Mouse (Mus musculus) heart, postnatal 36 days (tissue): ENCODE data around the gene Nrp1. TPM values are rescaled to one million over a fixed set of nuclear protein-coding genes. Genes with fewer than 3 reads are reported as not detected.

Experiments used
- DNase-seq, 2 experiments: peaks; one replicate each; pipeline ENCODE4 v3.0.0; 2021 to 2022
- intact Hi-C: fragments of 180-260 bp; cut with DNase I; formaldehyde crosslinking; loops from one replicate; pipeline ENCODE4 v1.15.1; 2025
- total RNA-seq, 2 experiments: library from RNA; stranded (reverse); gene quantifications; 2 replicates each; pipeline ENCODE4 v1.2.3; 2021

Nrp1 gene
- total RNA-seq, 2 experiments from 2014 or later: 100 to 116 TPM

DNA sequence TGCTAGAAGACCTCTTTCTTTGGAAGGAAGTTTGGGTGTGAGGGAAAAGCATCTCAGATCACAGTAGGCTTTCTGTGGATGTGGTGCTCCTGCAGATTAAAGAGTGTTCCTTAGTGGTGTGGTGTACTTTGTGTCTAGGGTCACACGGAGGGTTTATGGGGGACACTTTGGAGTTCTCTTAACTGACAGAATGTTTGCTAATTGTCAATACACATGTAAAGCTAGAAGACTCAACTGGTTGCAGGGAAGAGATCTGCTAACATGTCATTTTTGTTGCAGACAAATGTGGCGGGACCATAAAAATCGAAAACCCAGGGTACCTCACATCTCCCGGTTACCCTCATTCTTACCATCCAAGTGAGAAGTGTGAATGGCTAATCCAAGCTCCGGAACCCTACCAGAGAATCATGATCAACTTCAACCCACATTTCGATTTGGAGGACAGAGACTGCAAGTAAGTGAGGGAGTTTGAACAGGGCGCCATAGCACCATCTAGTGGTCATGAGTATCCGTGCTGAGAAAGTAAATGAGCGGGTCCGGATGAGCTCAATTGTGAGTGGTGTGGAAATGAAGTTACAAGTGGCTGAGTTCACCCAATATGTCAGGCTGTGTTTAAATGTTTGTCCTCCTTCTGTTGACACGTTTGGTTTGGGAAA lies 4.7 kb downstream of the Nrp1 start:
- peak; percentile 84 to 86 for DNase-seq
- intact Hi-C loops: loop anchor here (1.0 to 10.0 kb wide), 5 partner anchors 322 to 1172 kb away; partner anchors contain the start of gene Itgb1

DNA sequence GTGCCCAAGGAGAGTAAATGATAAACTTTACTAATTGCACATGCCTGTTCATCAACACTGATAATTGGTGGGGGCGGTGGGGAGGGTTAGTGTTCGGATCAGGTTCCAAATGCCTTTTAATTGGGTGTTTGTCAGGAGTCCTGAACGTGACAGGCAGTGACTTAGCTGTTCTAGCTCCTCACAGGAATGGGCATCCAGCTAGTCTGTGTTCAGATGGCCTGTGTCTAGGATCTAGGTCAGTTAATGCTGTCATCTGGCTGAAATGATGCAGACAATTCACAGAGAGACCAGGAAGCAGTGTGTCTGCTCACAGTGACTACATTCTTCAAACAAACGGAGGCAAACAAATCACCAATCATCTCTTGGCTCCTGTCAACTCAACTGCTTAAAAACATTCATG lies 12.1 kb downstream of the Nrp1 start:
- intact Hi-C loops: no loop called here

DNA sequence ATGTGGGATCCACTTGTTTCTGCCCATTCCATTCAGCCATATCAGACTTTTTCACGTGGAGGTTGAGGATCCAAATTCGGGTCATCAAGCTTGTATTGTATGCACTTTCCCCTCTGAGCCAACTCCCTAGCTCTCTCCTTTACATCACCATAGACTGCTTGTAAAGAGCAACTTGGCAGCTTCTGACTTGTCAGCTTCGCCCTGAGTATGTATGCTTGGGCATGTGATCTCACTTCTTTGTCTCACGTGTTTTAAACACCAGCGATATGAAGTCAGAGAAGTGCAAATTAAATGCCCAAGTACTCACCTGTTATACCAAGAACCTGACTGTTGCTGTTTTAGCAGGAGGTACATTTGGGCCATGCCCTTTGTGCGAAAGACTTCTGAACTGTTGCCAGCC lies 12.6 kb downstream of the Nrp1 start:
- no peak for DNase-seq
- intact Hi-C loops: no loop called here

More for the DNA sequence above, 12.1 kb downstream of the Nrp1 start:
- no peak for DNase-seq

DNA sequence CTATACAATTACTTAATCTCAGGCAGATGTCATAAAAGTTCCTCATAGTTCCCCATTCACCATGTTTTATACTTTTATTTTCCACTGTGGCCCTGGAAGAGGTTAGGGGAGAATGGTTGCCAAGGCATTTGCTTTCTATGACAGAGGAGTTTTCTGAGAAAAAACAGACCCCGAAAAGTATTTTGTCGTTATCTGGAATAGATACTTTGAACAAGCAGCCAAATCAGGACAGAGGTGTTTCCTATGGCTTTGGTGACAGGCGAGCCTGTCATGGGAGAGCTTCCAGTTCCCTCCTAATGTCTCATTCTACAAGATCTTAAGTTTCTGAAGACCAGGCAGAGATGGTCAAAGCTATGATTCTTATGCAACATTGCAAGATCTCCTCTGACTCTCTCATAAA lies 13.4 kb downstream of the Nrp1 start:
- intact Hi-C loops: no loop called here

DNA sequence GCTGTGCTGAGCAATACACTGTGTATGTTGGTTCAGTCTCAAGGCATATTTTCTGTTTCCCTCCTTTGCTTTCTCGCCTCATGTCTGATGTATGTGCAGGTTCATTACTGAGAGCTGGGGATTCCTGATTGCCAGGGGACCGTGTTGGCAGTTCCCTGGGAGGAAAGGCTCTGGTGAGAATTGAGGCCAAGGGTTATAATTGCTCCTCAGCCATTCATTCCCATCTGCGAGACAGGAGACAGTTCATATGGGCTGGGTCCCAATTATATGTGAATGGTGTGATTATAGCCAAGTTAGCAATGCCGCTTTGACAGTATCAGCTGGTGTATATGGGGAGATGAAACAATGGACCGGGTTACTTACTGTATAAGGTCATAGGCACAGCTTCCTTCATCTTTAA lies 14.3 kb downstream of the Nrp1 start:
- intact Hi-C loops: no loop called here
- no peak for DNase-seq

More for the DNA sequence above, 13.4 kb downstream of the Nrp1 start:
- DNase-seq: no peak

DNA sequence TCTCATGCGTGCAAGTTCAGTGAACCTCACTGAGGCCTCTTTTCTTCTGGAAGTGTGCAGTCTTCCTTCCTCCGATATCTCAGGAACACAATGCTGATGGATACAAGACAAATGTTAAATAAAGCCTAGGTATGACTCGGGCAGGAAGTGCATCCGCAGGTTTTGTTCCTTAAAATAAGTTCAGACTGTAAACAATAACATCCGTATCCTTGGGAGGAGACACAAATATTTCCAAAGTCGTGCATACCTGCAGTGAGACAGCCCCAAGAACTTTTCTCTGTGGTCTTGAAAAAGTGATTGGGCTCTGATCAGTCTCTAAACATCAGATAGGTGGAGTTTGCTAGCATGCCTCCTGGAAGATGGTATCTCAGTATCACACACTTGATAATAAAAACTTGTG lies 15.0 kb downstream of the Nrp1 start:
- DNase-seq: no peak
- intact Hi-C loops: no loop called here

DNA sequence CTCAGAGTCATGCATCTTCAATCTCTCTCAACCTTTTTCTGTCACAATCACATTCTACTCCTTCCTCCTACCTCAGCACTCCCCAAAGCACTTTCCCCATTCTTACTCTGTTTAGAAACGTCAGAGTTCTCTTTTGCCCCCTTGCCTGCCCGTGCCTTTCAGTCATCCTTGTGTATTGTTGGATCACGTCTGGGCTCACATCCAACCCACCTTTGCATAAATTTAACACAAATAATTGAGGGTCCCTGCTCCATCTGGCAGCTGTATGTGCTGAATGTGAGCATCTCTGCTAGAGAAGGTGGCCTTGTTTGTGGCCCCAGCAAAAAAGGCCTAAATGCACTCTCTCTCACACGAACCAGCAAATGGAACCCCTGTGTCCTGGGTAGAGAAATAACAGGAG lies 16.9 kb downstream of the Nrp1 start:
- intact Hi-C loops: no loop called here
- no peak for DNase-seq

DNA sequence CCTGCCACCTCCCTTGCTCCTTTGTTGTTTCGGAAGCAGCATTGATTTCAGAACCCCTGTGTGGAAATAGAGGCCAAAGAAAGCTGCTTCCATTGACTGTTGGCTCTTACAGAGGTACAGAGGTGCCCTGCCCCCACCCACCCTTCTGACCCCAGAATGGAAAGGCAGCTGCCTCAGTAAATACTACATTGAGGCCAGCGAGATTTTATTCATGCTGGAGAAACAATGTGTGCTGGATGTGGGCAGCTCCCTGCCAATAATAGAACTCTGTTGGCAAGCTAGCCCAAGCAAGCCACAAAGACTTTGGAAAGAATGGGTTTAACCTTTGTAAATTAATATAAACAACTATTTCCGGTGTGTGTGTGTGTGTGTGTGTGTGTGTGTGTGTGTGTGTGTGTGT lies 24.8 kb downstream of the Nrp1 start:
- intact Hi-C loops: no loop called here
- DNase-seq: no peak

DNA sequence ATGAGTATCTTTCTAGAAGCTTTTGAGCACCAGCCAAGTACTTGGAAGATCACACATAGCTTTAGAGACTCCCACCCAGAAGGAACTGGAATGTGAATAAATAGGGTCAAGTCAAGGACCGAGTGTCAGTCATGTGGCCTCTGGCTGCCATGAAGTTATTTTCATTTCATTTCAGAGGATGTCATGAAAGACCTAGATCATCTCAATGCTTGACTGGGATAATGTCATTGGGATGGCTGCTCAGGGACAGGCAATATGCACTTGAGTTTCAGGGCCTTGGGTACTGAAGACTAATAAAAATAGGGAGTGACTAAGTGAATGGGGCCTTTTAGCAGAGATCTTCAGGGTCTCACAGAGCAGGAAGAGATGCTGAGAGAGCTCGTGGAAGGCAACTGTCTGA lies 26.0 kb downstream of the Nrp1 start:
- intact Hi-C loops: no loop called here
- DNase-seq: no peak

DNA sequence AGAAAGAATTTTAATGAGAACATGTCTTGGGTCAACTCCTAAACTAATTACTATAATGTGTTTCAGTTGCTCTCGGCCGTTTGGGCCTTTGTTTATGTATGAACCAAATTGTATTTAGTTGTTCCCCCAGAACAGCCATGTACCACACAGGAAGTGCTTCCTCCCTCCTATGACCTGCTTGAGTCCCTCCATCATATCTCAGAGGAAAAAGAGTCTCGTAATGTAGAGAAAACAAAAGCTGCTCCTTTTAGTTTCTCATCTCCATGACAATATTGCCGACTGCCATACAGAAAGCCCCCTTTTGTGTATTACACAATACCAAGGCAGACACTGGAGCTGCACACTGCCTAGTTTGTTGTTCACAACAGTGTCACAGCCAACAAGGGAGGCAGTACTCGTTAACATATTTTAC lies 26.5 kb downstream of the Nrp1 start:
- intact Hi-C loops: no loop called here
- no peak for DNase-seq

DNA sequence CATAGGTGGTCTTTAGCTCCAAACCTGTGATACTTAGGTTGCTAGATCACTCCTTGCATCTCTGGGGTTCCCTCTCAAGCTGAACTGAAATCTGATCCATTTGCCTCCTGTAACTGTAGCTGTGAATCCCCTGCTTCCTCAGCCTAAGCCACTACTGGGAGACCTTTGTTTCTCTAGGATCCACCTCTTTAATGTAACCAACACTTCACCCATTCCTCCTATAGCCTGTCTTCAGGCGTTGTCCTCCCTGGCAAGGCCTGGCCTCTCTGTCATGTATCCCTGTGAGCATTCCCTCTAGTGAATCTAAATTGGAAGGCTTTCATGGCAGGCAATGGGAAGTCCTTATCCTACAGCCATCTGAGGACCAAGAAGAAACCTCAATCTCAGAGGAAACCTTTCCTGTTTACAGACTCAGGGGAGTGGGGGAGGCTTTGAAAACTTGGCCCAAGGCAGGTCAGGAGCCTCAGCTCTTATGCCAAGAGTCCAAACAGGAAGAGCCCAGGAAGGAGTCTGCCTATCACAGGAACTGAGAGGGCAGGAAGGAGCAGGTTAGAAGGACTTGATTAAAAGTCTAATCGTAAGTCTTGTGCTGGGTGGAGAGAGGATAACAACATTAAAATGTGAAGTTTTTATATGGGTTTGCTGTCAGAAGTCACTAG lies 28.7 kb downstream of the Nrp1 start:
- DNase-seq: peak in 1 of 2 experiments; percentile 37
- intact Hi-C loops: loop anchor here (1.0 kb wide), 1 partner anchor 50 kb away; no protein-coding TSS in a partner anchor

DNA sequence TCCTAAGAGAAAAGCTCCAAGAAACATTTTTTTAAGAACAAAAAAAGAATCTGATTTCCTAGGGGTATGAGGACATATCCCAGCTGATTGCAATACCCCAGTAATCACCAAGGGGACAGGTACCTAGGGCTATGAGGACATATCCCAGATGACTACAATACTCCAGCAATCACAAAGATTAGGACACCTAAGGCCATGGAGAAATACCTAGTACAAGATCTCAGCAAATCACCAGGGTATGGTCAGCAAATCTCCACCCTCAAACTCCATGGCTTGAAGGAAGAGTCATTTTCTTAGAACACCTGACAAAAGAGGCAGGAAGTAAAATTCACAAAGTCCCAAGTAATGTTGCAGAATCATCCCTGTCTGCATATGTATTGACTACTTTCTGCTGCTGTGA lies 32.4 kb downstream of the Nrp1 start:
- intact Hi-C loops: no loop called here

DNA sequence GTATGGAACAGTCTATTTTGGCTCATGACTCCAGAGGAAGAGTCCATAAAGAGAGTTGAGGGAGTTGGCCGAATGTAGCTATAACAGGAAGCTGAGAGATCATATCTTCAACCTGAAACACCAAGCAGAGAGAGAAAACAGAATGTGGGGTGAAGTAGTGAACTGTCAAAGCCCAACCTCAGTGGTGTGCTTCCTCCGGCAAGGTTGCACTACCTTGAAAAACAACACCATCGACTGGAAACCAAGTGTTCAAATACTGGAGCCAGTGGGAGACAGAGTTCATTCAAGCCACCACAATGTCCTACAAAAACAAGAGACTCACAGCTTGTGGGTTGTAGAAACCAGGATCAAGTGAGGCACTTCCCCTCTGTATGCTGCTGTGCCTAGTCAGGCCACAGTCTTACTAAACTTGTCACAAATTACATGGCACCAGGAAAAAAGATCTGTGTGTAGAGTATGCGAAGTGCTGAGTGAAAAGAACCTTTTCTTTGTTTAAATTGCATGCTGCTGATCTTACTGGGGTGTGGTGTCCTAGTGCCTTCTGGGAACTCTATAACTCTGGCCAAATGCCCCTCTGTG lies 32.9 kb downstream of the Nrp1 start:
- no peak for DNase-seq
- intact Hi-C loops: no loop called here

More for the DNA sequence above, 32.4 kb downstream of the Nrp1 start:
- no peak for DNase-seq

DNA sequence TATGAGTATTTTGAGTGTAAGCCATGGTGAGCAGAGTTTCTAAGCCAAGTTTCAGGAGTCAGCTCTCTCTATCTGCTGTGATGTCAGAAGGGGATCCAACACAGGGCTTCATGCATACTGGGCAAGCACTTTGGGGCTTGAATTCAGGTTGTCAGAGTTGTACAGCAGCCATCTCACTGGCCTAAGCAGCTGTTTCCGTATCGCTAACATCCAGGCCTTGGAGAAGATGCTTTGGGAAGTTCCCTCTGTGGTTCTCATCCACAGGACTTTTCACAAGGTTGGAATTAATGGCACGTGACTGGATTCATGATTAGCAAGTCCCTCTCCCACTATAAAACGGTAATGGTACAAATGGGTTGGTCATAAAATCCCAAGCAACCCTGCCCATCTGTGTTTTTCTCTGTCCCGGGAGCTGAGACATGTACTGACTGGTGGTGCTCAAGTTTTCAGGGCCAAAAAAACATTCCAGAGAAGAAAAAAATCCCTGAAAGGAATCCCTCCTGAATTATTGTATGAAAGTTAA lies 36.3 kb downstream of the Nrp1 start:
- intact Hi-C loops: no loop called here
- DNase-seq: no peak

DNA sequence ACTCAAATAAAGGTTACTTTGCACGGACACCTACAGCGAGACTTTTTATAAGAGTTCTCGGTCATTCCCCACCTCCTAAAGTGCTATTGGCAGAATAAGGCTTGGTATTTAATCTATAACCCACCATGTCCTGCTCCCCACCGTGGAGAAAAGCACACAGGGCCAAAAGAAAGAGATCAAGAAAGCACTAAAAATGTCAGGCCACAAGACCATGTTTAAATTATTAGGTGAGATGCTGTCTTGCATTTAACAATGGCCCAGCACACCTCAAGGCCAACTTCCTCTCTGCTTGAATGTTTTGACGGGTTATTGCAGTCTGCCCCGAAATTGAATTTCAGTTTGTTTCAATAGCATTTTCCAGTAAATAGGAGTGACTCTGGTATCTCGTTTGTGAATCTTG lies 38.6 kb downstream of the Nrp1 start:
- intact Hi-C loops: no loop called here
- DNase-seq: no peak

DNA sequence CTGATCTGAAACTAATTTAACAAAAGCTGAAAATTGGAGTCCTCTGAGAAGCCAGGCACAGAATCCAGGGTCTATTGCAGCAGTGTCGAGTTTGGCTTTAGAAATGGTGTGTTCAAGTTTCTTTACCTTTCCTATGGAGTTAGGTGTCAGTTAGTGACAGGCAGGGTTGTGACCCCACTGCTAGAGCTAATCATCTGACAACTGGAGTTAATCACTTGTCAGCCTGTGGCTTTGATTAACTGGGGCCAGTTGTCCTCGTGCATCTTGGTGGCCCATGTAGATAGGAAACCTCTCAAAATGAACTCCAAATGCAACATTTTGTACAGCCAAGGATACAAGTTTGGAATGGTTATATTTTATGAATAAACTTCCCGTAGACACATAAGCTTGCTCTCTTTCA lies 39.0 kb downstream of the Nrp1 start:
- intact Hi-C loops: no loop called here
- no peak for DNase-seq

DNA sequence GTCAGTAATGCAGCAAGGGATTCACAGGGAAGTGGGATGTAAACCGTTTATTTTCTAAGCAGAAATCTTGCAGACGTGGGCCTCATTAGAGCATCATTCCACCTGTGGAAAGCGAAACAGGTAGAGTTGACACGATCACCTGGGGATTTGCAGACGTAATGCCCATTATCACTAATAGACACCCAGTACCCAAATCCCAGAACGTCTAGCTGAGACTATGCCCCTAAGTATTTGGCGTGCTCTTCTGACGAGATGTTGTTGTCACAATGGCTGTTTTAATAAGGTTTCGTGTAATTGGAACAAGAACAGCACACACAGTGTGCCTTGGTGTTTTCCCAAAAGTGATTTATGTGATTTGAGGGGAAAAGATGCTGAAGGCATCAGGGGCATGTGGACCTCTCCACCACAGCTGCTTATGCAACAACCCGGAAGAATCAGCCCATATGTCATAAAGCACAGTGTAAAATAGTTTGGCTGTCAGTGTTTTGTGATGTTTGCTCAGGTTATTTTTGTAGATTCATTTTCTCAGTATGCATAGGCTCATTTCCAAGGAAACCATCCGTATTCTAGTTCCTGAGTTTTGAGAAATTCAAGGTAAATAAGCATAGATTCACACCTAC lies 40.2 kb downstream of the Nrp1 start:
- intact Hi-C loops: no loop called here
- DNase-seq: no peak

DNA sequence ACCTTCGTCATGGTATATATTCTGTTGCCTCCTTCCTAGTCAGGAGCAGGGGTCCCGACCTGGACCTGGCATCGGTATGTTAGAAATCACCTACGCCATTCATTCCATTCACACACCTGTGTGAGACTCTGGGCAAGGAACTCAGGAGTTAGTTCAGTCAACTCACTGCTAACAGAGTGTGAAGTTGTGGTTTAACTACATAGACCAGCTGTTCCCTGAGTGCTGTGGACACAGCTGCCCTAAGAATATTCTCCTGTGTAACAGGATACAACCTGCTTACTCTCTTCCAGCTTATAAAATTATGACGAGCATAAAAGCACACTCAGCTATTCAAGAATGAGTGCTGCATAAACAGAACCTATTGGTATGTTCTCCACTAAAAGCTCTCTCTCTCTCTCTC lies 41.9 kb downstream of the Nrp1 start:
- intact Hi-C loops: no loop called here
- no peak for DNase-seq

DNA sequence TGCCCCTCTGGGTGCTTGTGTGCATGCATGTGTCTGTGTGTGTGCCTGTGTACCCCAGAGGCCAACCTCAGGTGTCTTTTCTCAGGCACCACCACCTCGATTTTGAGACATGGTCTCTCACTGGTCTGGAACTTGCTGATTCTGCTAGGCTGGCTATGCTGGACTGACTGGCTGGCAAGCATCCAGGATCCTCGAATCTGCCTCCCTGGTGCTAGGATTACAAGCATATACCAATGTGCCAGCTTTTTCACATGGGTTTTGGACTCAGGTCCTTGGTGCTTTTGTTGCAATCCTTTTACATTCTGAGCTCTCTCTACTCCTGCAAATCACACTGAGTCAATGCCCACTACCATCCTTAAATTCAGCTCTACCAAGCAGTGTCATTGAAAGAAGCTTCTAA lies 46.5 kb downstream of the Nrp1 start:
- DNase-seq: no peak
- intact Hi-C loops: no loop called here

DNA sequence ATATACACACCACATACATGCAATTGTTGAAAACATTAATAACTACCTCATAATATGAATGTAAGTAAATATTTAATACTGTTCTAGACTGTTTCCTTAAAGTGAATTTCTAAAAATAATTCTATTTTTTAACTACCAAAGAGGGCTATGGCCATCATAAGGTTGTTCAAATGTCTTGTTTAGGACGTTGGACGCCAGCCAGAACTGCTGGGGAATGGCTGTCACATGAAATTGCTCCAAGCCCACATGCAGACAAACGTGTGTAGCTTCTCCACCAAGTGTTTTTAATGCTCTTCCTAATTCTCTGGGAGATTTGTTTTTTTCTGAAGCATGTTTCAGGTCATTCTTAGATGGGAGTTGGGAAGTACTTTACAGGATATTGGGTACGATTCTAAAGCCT lies 55.0 kb downstream of the Nrp1 start:
- intact Hi-C loops: no loop called here
- no peak for DNase-seq
